Mouse (Mus musculus) liver, postnatal 0 days (tissue): Measurements from ENCODE around the gene Mrpl50.

Experiments
- CTCF ChIP-seq: sonication (generic); IDR thresholded peaks from 2 replicates; pipeline ENCODE4 v1.5.1; 2016; ENCODE audit warnings: antibody characterized with exemption, low read depth
- EP300 ChIP-seq: IDR thresholded peaks from 2 replicates; pipeline ENCODE4 v1.6.1; 2016; ENCODE audit warnings: antibody characterized with exemption, low read depth, mild to moderate bottlenecking

DNA sequence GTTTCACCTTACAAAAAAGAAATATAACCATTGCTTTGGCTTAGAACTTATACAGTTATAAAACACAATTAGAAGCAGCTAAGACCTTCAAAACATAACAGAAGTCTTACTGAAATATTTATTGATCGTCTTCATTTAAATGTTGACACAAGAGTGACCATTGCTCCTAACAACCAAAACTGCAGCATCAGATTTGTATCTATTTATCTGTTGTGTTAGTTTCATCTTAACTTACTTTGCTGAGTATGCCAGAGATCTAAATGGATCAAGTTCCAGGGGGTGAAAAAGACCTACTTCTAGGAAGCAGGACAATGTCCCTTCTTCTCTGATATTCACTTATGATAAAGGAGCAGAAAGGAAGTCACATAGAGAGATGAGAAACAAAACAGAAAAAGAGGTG is 17.3 kb downstream of the Mrpl50 start:
- TF ChIP-seq CTCF (no peak), EP300 (no peak)
